Mouse (Mus musculus) gonadal fat pad, adult 2 months (tissue): ENCODE measurements around the gene Sh3gl2. TPM values are rescaled to one million over a fixed set of nuclear protein-coding genes. Genes with fewer than 3 reads are reported as not detected.

Experiments used
- DNase-seq: peaks from one replicate; pipeline ENCODE4 v3.0.0-alpha.2; 2012; ENCODE audit warnings: low read depth
- polyA plus RNA-seq: library from polyadenylated mRNA; depleted of rRNA; stranded (reverse); fragments of >200 nt; gene quantifications from 2 replicates; pipeline ENCODE4 v1.2.3, GENCODE M21; 2012

The Sh3gl2 gene
- polyA plus RNA-seq, 1 experiment = 18.4 TPM

- no peak for DNase-seq
Measured at GRCm38 (mm10) chr4:85416466-85416865, 211.5 kb downstream of the Sh3gl2 start.

- DNase-seq = no peak
Measured at GRCm38 (mm10) chr4:85420429-85420828, 215.5 kb downstream of the Sh3gl2 start.

- DNase-seq = no peak
Measured at GRCm38 (mm10) chr4:85426211-85426610, 221.3 kb downstream of the Sh3gl2 start.

- DNase-seq = no peak
Measured at GRCm38 (mm10) chr4:85432786-85433185, 227.9 kb downstream of the Sh3gl2 start.

GRCm38 (mm10) chr4:85434734-85435133, 229.8 kb downstream of the Sh3gl2 start:
- no peak for DNase-seq

GRCm38 (mm10) chr4:85438813-85439212, 233.9 kb downstream of the Sh3gl2 start:
- no peak for DNase-seq

GRCm38 (mm10) chr4:85483586-85483985, 278.7 kb downstream of the Sh3gl2 start:
- DNase-seq = no peak

- DNase-seq = no peak
Measured at GRCm38 (mm10) chr4:85486316-85486946, 281.5 kb downstream of the Sh3gl2 start.

- DNase-seq = no peak
Measured at GRCm38 (mm10) chr4:85505718-85506117, 300.8 kb downstream of the Sh3gl2 start.

- DNase-seq = no peak
Measured at GRCm38 (mm10) chr4:85506976-85507375, 302.1 kb downstream of the Sh3gl2 start.

- no peak for DNase-seq
Measured at GRCm38 (mm10) chr4:85507491-85507890, 302.6 kb downstream of the Sh3gl2 start.

GRCm38 (mm10) chr4:85513288-85513687, 308.4 kb downstream of the Sh3gl2 start:
- DNase-seq = no peak

GRCm38 (mm10) chr4:85513792-85514191, 308.9 kb downstream of the Sh3gl2 start, which contains the start of gene Adamtsl1:
Gene Adamtsl1 (plus strand): TSS chr4:85514172.
- DNase-seq = no peak

- no peak for DNase-seq
Measured at GRCm38 (mm10) chr4:85514205-85514681, 309.3 kb downstream of the Sh3gl2 start.

GRCm38 (mm10) chr4:85526966-85527566, 322.1 kb downstream of the Sh3gl2 start:
- DNase-seq = no peak

- no peak for DNase-seq
Measured at GRCm38 (mm10) chr4:85529852-85530251, 324.9 kb downstream of the Sh3gl2 start.

- no peak for DNase-seq
Measured at GRCm38 (mm10) chr4:85539677-85540076, 334.8 kb downstream of the Sh3gl2 start.

GRCm38 (mm10) chr4:85543221-85543620, 338.3 kb downstream of the Sh3gl2 start:
- no peak for DNase-seq

- DNase-seq = no peak
Measured at GRCm38 (mm10) chr4:85554696-85555095, 349.8 kb downstream of the Sh3gl2 start.

GRCm38 (mm10) chr4:85559753-85560152, 354.8 kb downstream of the Sh3gl2 start:
- DNase-seq = no peak

- DNase-seq = no peak
Measured at GRCm38 (mm10) chr4:85585426-85585825, 380.5 kb downstream of the Sh3gl2 start.

GRCm38 (mm10) chr4:85588928-85589327, 384.0 kb downstream of the Sh3gl2 start:
- DNase-seq = no peak

GRCm38 (mm10) chr4:85591037-85591436, 386.1 kb downstream of the Sh3gl2 start:
- no peak for DNase-seq
